Mouse (Mus musculus) gastrocnemius, postnatal 14 days (tissue): ENCODE measurements around the gene Tspyl2. TPM values are rescaled to one million over a fixed set of nuclear protein-coding genes. Genes with fewer than 3 reads are reported as not detected.
"Not testable (repeated sequence)": the region's sequence is repeated elsewhere in the genome, so short reads cannot be mapped to it uniquely, and the experiment has no call there.

Experiments
- DNase-seq: peaks from one replicate; pipeline ENCODE4 v3.0.0; 2021; ENCODE audit warnings: mixed read lengths
- intact Hi-C: fragments of 180-260 bp; cut with DNase I; formaldehyde crosslinking; loops from one replicate; pipeline ENCODE4 v1.15.1; 2025; ENCODE audit warnings: low total_unique reads
- total RNA-seq, 2 experiments: library from RNA; stranded (reverse); gene quantifications; 2 replicates each; pipeline ENCODE4 v1.2.3; 2021

The Tspyl2 gene
- total RNA-seq, 2 experiments from 2014 or later, result 7.5 to 10.3 TPM

DNA sequence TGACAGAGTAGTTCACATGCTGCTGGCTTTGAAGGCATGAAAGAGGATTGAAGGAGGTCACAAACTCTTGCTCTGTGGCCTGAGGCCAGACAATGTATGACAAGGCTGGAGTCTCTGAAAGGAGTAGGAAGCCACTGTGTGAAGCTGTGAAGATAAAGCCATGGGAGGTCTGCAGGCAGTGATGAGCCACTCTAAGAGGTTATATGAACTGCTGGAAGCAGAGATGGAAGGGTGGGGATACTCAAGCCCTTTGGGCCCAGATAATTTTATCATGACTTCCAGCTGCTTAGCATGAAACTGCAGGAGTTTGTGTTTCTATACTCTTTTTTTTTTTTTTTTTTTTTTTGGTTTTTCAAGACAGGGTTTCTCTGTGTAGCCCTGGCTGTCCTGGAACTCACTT is 34.9 kb downstream of the Tspyl2 start:
- intact Hi-C loops, result no loop called here
- DNase-seq, result no peak

DNA sequence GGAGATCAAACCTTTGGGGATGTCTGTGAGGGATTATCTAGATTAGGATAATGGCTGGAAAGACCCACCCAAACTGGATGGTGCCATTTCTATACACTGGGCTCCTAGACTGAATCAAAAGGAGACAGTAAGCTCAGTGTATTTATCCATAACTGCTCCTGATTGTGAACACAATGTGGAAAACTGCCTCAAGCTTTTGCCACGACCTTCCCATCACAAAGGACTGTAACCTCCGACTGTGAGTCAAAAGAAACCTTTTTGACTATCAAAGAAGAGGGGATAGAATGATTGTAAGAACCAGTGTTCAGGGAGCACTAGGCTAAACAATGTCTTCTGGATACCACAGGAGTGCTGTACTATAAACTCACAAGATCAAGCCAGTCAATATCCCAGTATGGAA is 36.0 kb downstream of the Tspyl2 start:
- no peak for DNase-seq
- intact Hi-C loops, result no loop called here

DNA sequence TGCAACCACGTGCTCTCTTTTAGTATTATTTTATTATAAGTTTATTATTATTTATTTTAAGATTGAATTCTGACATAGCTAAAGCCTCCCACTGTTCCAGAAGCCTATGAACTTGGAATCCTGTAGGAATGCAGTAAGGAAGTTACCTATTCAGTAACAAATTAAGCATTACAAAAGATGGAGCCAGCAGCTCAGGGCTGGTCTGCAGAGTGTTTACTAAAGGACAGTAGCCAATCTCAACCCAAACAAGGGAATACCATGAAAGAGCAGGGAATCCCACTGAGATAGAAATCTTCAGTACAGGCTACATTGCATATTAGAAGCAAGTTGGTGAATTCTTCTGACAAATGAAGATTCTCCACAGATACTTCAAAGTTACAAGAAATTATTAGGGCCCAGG is 55.2 kb downstream of the Tspyl2 start:
- intact Hi-C loops, DNase-seq: not testable (repeated sequence)

Other genes with a start within 250 kb of the Tspyl2 start
- 10 to 100 TPM; 15.7 to 18.3 TPM for gene Iqsec2, start 198.2 kb downstream of the Tspyl2 start, total RNA-seq
- gene Kdm5c, start 109.4 kb downstream of the Tspyl2 start, total RNA-seq, result 10 to 100 TPM; 18.6 to 24.0 TPM
- gene Kantr, start 14.9 kb downstream of the Tspyl2 start, total RNA-seq, result 1 to 10 TPM; 2.0 to 3.3 TPM
- gene Gpr173, start 26.3 kb upstream of the Tspyl2 start, total RNA-seq, result 1 to 10 TPM in 1 of 2 experiments, under 1 TPM in 1; 0.97 to 1.6 TPM
- not detected for gene Cldn34a, start 220.9 kb upstream of the Tspyl2 start, total RNA-seq